ENCODE assay signal across 11 mouse cellular contexts in genomic region chr12:8325943-8326522, GRCm38 (mm10). TPM values are rescaled to one million over a fixed set of nuclear protein-coding genes. Genes with fewer than 3 reads are reported as not detected.
DNase-seq lines count a peak whose midpoint lies in the region; ATAC-seq lines count a peak whose summit lies in the region.
"Had no signal": no experiment of that assay in that cellular context is flagged by ENCODE, and none has a peak within 500 bp of the region (broad histone marks: within the 10 kb centered on the region; RNA-seq: fewer than 3 reads in every experiment).

No protein-coding gene starts in this region.

- DNase-seq in hindbrain, embryonic 10.5 days (ENCODE audit: low spot score), result no peak
- peak; percentile 63 for DNase-seq in Muller cell, postnatal 12 days (ENCODE audit: inconsistent ontology term)
- DNase-seq in brain, adult 2 months (ENCODE audit: low read depth, low spot score), result peak; percentile 92
- peak; percentile 61 to 68 for DNase-seq in layer of hippocampus, postnatal 10 days (ENCODE audit: low spot score in 2 of 2)
- DNase-seq in embryo, embryonic 10.5 days (ENCODE audit: low spot score), result no peak

- no peak overlapping the region for H3K27ac ChIP-seq in hindbrain, embryonic 13.5 days
- H3K27ac ChIP-seq in hindbrain, embryonic 10.5 days, result no peak overlapping the region
- H3K27ac ChIP-seq: embryonic facial prominence, embryonic 12.5 days had no signal

- H3K4me2 ChIP-seq in hindbrain, embryonic 13.5 days, result no peak overlapping the region
- H3K4me2 ChIP-seq: embryonic facial prominence, embryonic 12.5 days had no signal

- peaks cover 18% of the 10 kb centered on the region for H3K4me1 ChIP-seq in hindbrain, embryonic 13.5 days (replicated peaks)
- H3K4me1 ChIP-seq in hindbrain, embryonic 10.5 days (replicated peaks), result peaks cover 19% of the 10 kb centered on the region

- no peak overlapping the region for H3K9ac ChIP-seq in hindbrain, embryonic 13.5 days
- H3K9ac ChIP-seq: embryonic facial prominence, embryonic 12.5 days; liver, postnatal 0 days had no signal

- 86% methylated on average over 17 of the region's 17 CpGs for WGBS in hindbrain, embryonic 13.5 days
- 91% methylated on average over 17 of the region's 17 CpGs for WGBS in hindbrain, embryonic 10.5 days

- no peaks in the 10 kb centered on the region for H3K27me3 ChIP-seq in hindbrain, embryonic 13.5 days
- H3K27me3 ChIP-seq in hindbrain, embryonic 10.5 days (ENCODE audit: insufficient read depth, poor library complexity, severe bottlenecking), result no peaks in the 10 kb centered on the region
- H3K27me3 ChIP-seq: embryonic facial prominence, embryonic 12.5 days had no signal

- H3K9me3 ChIP-seq in hindbrain, embryonic 13.5 days, result no peaks in the 10 kb centered on the region
- H3K9me3 ChIP-seq in hindbrain, embryonic 10.5 days, result no peaks in the 10 kb centered on the region
- H3K9me3 ChIP-seq: embryonic facial prominence, embryonic 12.5 days had no signal

- peaks cover 45% of the 10 kb centered on the region for H3K36me3 ChIP-seq in hindbrain, embryonic 13.5 days
- H3K36me3 ChIP-seq in hindbrain, embryonic 10.5 days, result peaks cover 39% of the 10 kb centered on the region

- ATAC-seq in hindbrain, embryonic 13.5 days (ENCODE audit: low FRiP score), result 0 out of 2 replicates have a peak, but pooled peaks have one; percentile 1
- no peak for ATAC-seq in erythroblast, adult 5-6 weeks (replicated peaks; ENCODE audit: low FRiP score, poor library complexity, severe bottlenecking)

- no peak overlapping the region for H3K4me3 ChIP-seq in hindbrain, embryonic 13.5 days
- H3K4me3 ChIP-seq in hindbrain, embryonic 10.5 days, result no peak overlapping the region
- H3K4me3 ChIP-seq: embryonic facial prominence, embryonic 12.5 days had no signal

RNA-seq across cellular contexts. Expression of gene Hs1bp3, which starts 12.8 kb away (rescaled TPM):
- 9.5 and 10.1 TPM in 2 replicates for polyA plus RNA-seq in hindbrain, embryonic 13.5 days (2015; fragmentation: Nextera tagmentation; extraction: Ambion mirVana)
- polyA plus RNA-seq in hindbrain, embryonic 10.5 days (2016; fragmentation: Nextera tagmentation; extraction: Ambion mirVana), result 14.2 and 16.7 TPM in 2 replicates
- total RNA-seq in layer of hippocampus, postnatal 10 days (2021), result 10 to 100 TPM; 10.5 to 12.0 TPM
- 1.5 TPM in 1 of 2 replicates, not detected in the other for total RNA-seq in erythroblast, adult 5-6 weeks (2015; ENCODE audit: low replicate concordance)
- 1.1 and 1.8 TPM in 2 replicates for total RNA-seq in erythroblast, adult 5-6 weeks (2017; ENCODE audit: low replicate concordance)

RNA-seq across cellular contexts. Expression of gene Gdf7, which starts 24.3 kb away (rescaled TPM):
- polyA plus RNA-seq in hindbrain, embryonic 13.5 days (2015; fragmentation: Nextera tagmentation; extraction: Ambion mirVana), result 0.40 and 0.88 TPM in 2 replicates
- 0.81 and 1.9 TPM in 2 replicates for polyA plus RNA-seq in hindbrain, embryonic 10.5 days (2016; fragmentation: Nextera tagmentation; extraction: Ambion mirVana)
- total RNA-seq in layer of hippocampus, postnatal 10 days (2021), result not detected
- not detected in 2 replicates for total RNA-seq in erythroblast, adult 5-6 weeks (2015; ENCODE audit: low replicate concordance)
- not detected in 2 replicates for total RNA-seq in erythroblast, adult 5-6 weeks (2017; ENCODE audit: low replicate concordance)
- total RNA-seq: adrenal gland, postnatal 36 days; granulocyte monocyte progenitor cell, adult 5-6 weeks had no signal
- polyA plus RNA-seq: liver, postnatal 0 days had no signal

Comparison
In these comparisons a context has a peak if more than half of its experiments do, and no peak if none do; other contexts are left out.
1. DNase-seq: peak in Muller cell, postnatal 12 days (single experiment), brain, adult 2 months (single experiment) and layer of hippocampus, postnatal 10 days (2 of 2); none in hindbrain, embryonic 10.5 days (single experiment) and embryo, embryonic 10.5 days (single experiment).
2. RNA of gene Hs1bp3, which starts 12.8 kb away (total RNA-seq): 10.5 to 12.0 TPM in layer of hippocampus, postnatal 10 days; 1.1 to 1.8 TPM in erythroblast, adult 5-6 weeks; every median in the first group is over 4 times any median in the second.